Mouse (Mus musculus) thymus, postnatal 0 days (tissue): ENCODE results near the gene Ifi203. TPM values are rescaled to one million over a fixed set of nuclear protein-coding genes. Genes with fewer than 3 reads are reported as not detected.
"Not testable (repeated sequence)": the region's sequence is repeated elsewhere in the genome, so short reads cannot be mapped to it uniquely, and the experiment has no call there.

ENCODE experiments used
- DNase-seq: peaks from one replicate; pipeline ENCODE4 v3.0.0-alpha.2; 2015; ENCODE audit warnings: low spot score
- polyA plus RNA-seq: library from polyadenylated mRNA; unstranded; fragments of >200 nt; fragmentation: Nextera tagmentation; extraction: Ambion mirVana; gene quantifications from 2 replicates; pipeline ENCODE4 v1.2.1, GENCODE M21; 2015

The Ifi203 gene
- polyA plus RNA-seq, 1 experiment from 2014 or later: 44.3 TPM

DNA sequence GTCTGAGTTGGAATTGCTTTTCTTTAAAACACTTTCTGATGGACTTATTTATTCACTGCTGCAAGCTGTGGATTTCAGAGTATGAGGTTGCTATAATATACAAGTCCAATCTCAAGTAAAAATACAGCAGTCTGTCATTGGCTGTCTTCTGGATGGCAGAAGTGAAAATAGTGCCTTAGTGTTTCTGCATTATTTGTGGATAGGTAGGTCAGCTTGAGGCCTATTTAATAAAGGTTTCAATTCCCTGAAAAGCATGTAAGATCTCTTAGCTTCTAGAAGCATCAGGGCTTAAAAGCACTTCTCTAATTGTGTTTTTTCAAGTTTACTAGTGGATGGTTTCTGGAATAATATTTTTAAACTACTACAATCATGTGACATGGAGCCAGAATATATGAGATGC lies 52.7 kb downstream of the Ifi203 start:
- DNase-seq: not testable (repeated sequence)

- not testable (repeated sequence) for DNase-seq
Observed at GRCm38 (mm10) chr1:173887026-173887787, 55.3 kb downstream of the Ifi203 start.

- peak; percentile 27 for DNase-seq
Observed at GRCm38 (mm10) chr1:173880004-173880666, 62.3 kb downstream of the Ifi203 start.

DNA sequence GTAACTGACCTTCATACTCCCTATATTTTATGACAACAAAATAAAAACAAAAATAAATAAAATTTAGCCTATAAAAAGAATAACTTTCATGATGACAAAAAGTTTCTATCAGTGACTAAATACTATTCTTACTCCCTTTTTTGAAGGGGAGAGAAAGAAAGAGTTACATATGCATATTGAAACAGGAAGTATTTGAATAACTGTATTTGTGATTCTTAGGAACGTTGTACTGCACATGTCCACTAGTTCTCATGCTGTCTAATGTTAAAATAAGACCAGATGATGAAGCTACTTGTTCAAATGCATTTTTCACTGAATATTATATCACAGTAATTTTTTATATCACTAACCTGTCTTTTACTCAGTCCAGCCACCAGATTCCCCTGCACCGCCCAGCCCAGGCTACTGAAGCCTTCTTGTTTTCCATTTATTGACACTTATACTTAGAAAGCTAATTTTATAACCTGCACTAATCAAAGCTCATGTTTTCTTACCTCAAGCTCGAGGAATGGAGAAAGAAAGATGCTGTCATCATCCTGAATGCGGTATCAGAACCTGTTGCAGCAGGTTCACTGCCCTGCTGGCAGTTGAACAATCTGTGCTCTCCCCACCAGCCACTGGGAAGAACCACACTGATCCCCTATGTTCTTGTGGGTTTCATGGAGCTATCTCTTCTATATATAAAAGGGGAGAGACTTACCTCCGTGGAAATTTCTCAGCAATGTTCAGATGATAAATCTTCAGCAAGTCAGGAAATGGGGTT lies 63.1 kb downstream of the Ifi203 start:
- peak; percentile 17 for DNase-seq

GRCm38 (mm10) chr1:173878264-173878663 lies 64.2 kb downstream of the Ifi203 start:
- peak; percentile 5 for DNase-seq

GRCm38 (mm10) chr1:173877125-173877524 lies 65.3 kb downstream of the Ifi203 start:
- not testable (repeated sequence) for DNase-seq

Other genes with a start within 250 kb of the Ifi203 start
- 1.5 and 2.1 TPM in 2 replicates for gene Ifi207, start 200.9 kb downstream of the Ifi203 start, polyA plus RNA-seq
- gene Ifi204, start 175.7 kb downstream of the Ifi203 start, polyA plus RNA-seq: 8.3 and 9.8 TPM in 2 replicates
- 7.8 and 9.3 TPM in 2 replicates for gene Ifi211, start 29.6 kb downstream of the Ifi203 start, polyA plus RNA-seq
- gene Mndal, start 181 bp downstream of the Ifi203 start, polyA plus RNA-seq: 79.6 and 80.1 TPM in 2 replicates
- gene Ifi202b, start 40.1 kb upstream of the Ifi203 start, polyA plus RNA-seq: 4.4 and 6.3 TPM in 2 replicates
- gene Ifi205, start 89.1 kb upstream of the Ifi203 start, polyA plus RNA-seq: 10.2 and 10.4 TPM in 2 replicates
- 0.05 and 0.10 TPM in 2 replicates for gene Olfr433, start 98.0 kb upstream of the Ifi203 start, polyA plus RNA-seq
- not detected in 2 replicates for gene Olfr432, start 106.5 kb upstream of the Ifi203 start, polyA plus RNA-seq
- gene Olfr430, start 123.9 kb upstream of the Ifi203 start, polyA plus RNA-seq: not detected in 2 replicates
- not detected in 2 replicates for gene Olfr429, start 141.7 kb upstream of the Ifi203 start, polyA plus RNA-seq
- gene Olfr427, start 154.2 kb upstream of the Ifi203 start, polyA plus RNA-seq: not detected in 2 replicates
- gene Olfr231, start 178.5 kb upstream of the Ifi203 start, polyA plus RNA-seq: not detected in 2 replicates
- gene Olfr424, start 188.8 kb upstream of the Ifi203 start, polyA plus RNA-seq: not detected in 2 replicates
- not detected in 2 replicates for gene Olfr420, start 213.0 kb upstream of the Ifi203 start, polyA plus RNA-seq
- 0.05 and 0.07 TPM in 2 replicates for gene Spta1, start 230.1 kb upstream of the Ifi203 start, polyA plus RNA-seq